Mouse (Mus musculus) intestine, postnatal 0 days (tissue): ENCODE measurements around the gene Gstp3. TPM values are rescaled to one million over a fixed set of nuclear protein-coding genes. Genes with fewer than 3 reads are reported as not detected.
"Not testable (repeated sequence)": the region's sequence is repeated elsewhere in the genome, so short reads cannot be mapped to it uniquely, and the experiment has no call there.

Experiments
- ATAC-seq: fragments of 200-750 bp; cut with Nextera tagmentation; 2 replicates; pipeline ENCODE4 v1.8.0; 2017; ENCODE audit warnings: mild to moderate bottlenecking, moderate TSS enrichment, moderate library complexity
- H3K27ac ChIP-seq: fragments of 300-500 bp; sonication (generic); 2 replicates; pipeline ENCODE4 v1.5.1; 2014; ENCODE audit warnings: mild to moderate bottlenecking, low read depth, low read length, moderate library complexity
- H3K27me3 ChIP-seq: fragments of 300-500 bp; sonication (generic); replicated peaks from 2 replicates; pipeline ENCODE4 v1.6.1; 2014; ENCODE audit warnings: low read length, mixed read lengths; ENCODE audit not compliant: control insufficient read depth, insufficient read depth
- H3K36me3 ChIP-seq: fragments of 300-500 bp; sonication (generic); 2 replicates; pipeline ENCODE4 v1.6.1; 2014; ENCODE audit warnings: mild to moderate bottlenecking, moderate library complexity; ENCODE audit not compliant: control insufficient read depth, insufficient read depth
- H3K4me1 ChIP-seq: fragments of 300-500 bp; sonication (generic); replicated peaks from 2 replicates; pipeline ENCODE4 v1.6.1; 2014; ENCODE audit warnings: antibody characterized with exemption, low read length, mixed read lengths; ENCODE audit not compliant: control insufficient read depth, insufficient read depth
- H3K4me2 ChIP-seq: fragments of 300-500 bp; sonication (generic); replicated peaks from 2 replicates; pipeline ENCODE4 v1.6.1; 2014; ENCODE audit warnings: low read depth, mild to moderate bottlenecking, moderate library complexity
- H3K4me3 ChIP-seq: fragments of 300-500 bp; sonication (generic); 2 replicates; pipeline ENCODE4 v1.5.1; 2014; ENCODE audit warnings: low read depth, low read length
- H3K9ac ChIP-seq: fragments of 300-500 bp; sonication (generic); 2 replicates; pipeline ENCODE4 v1.6.1; 2014; ENCODE audit warnings: mild to moderate bottlenecking, low read depth, low read length
- H3K9me3 ChIP-seq: fragments of 300-500 bp; sonication (generic); 2 replicates; pipeline ENCODE4 v1.6.1; 2016; ENCODE audit warnings: mixed run types; ENCODE audit not compliant: control insufficient read depth
- CTCF ChIP-seq: sonication (generic); IDR thresholded peaks from 2 replicates; pipeline ENCODE4 v1.5.1; 2016; ENCODE audit warnings: low read depth, mild to moderate bottlenecking, control low read depth, antibody characterized with exemption, moderate library complexity
- WGBS: fragments of 180-500 bp; shearing (Covaris S2); extraction: QIAGEN DNeasy Blood & Tissue Kit; methylation state at CpG from one replicate; pipeline ENCODE4 v1.1.7; 2014; 5-methylcytosine and 5-hydroxymethylcytosine counted together
- polyA plus RNA-seq: library from polyadenylated mRNA; unstranded; fragments of >200 nt; fragmentation: Nextera tagmentation; extraction: Ambion mirVana; gene quantifications from 2 replicates; pipeline ENCODE4 v1.2.1, GENCODE M21; 2015

The Gstp3 gene
- polyA plus RNA-seq, 1 experiment from 2014 or later = 68.7 TPM

DNA sequence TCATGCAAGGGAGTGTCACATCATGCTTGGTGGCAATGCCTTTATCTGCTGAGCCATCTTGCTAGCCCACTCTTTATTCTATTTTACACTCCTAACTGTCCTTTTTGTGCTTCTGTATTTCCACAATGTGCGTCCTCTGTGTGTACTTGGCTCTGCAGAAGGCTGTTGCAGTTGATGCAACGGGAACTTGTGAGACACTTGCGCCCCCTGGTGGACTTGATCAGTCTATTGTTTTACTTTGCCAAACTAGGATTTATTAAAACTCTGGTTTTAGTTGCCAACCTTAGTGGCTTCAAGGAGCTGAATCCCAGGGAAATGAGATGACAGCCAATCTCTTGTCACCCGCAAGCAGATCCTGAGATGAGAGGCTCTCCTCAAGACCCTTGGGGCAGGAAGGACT is 11.5 kb downstream of the Gstp3 start:
- Histone ChIP-seq H3K9me3 (no peaks in the 10 kb centered on the region), H3K36me3 (no peaks in the 10 kb centered on the region), H3K4me2 (0 out of 2 replicates have a peak overlapping the region, but pooled peaks have one; percentile 51), H3K27ac (no peak overlapping the region), H3K9ac (no peak overlapping the region), H3K27me3 (no peaks in the 10 kb centered on the region), H3K4me3 (no peak overlapping the region), H3K4me1 (peaks cover 1% of the 10 kb centered on the region; the same call in 1 of the 2 replicates)
- 28% methylated on average over 4 of the region's 4 CpGs for WGBS
- no peak for ATAC-seq
- TF ChIP-seq CTCF = peak; percentile 92

DNA sequence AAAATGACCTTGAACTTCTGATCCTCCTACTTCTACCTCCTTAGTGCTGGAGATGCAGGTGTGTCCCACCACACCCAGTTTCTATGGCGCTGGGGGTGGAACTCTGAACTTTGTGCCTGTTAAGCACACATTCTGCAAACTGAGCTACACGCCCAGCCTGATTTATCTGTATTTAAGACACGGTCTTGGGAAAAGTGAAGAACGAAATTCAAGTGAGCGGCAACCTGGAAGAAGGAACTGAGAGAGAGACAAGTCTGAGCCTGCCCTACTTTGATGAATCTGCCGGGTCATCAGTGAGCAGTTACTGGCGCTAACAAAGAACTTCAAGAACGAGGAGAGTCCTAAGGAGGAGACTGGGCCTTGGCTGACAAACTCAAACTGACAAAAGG is 12.5 kb downstream of the Gstp3 start:
- TF ChIP-seq CTCF = no peak
- 0 out of 2 replicates have a peak overlapping the region, but pooled peaks have one; percentile 1 for H3K4me3 ChIP-seq
- peak; percentile 72 for ATAC-seq
- peaks cover 6% of the 10 kb centered on the region; the same call in 1 of the 2 replicates for H3K4me1 ChIP-seq
- no peak overlapping the region for H3K9ac ChIP-seq
- H3K27me3 ChIP-seq = no peaks in the 10 kb centered on the region
- H3K9me3 ChIP-seq = no peaks in the 10 kb centered on the region
- H3K27ac ChIP-seq = peak overlapping the region; percentile 88
- 36% methylated on average over 8 of the region's 8 CpGs for whole genome bisulfite sequencing
- H3K4me2 ChIP-seq = peak overlapping the region; percentile 51
- H3K36me3 ChIP-seq = no peaks in the 10 kb centered on the region

DNA sequence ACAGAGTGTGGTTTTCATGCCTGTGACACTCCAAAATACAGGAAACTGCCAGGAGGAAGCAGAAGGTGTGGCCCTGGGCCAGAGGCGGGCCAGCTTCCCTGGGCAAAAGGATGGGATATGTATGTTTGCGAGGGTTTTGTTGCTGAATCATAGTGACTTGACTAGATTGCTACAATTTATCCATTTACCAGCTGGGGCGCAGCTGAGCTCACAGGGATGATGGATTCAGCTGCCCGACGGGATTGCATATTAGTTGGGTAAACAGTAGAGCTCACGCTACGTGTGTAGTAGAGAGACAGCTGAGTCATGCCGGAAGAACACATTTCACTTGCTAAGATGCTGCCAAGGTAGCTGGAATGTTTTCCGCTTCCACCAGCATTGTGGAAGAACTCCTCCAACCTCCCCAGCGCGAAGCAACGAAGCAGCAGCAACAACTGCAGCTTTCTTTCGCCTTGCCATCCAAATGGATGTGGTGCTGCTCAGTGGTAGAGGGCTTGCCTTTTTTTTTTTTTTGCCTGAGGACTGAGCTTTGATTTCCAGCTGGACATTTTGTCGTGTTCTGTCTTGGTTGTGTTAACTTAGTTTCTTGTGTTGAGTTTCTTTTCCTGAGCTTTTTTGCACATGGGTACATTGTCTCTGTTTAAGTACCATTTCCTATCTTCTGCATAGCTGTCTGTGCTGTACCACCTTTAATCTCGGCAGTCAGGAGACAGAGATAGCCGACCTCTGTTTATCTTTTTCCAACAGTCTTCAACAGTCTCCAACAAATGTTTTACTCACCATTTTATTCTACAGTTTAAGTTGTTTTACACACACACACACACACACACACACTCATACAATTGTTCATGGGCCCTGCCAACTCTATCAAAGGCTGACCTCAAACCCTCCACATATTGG is 13.2 kb downstream of the Gstp3 start, which contains the start of gene Gstp2:
Gene Gstp2 (minus strand): TSS at position 58 of the 900 bp plus-strand sequence.
- peaks cover 6% of the 10 kb centered on the region; the same call in 1 of the 2 replicates for H3K4me1 ChIP-seq
- TF ChIP-seq CTCF = peak; percentile 85
- no peaks in the 10 kb centered on the region for H3K9me3 ChIP-seq
- peak within 1 kb of the TSS; percentile 51 for H3K4me2 ChIP-seq
- 19% methylated on average over 16 of the region's 16 CpGs for WGBS
- H3K27me3 ChIP-seq = no peaks in the 10 kb centered on the region
- H3K36me3 ChIP-seq = no peaks in the 10 kb centered on the region
- H3K4me3 ChIP-seq = no peak within 1 kb of the TSS
- no peak within 1 kb of the TSS for H3K9ac ChIP-seq
- ATAC-seq = peak; percentile 84
- peak within 1 kb of the TSS; percentile 88 for H3K27ac ChIP-seq

DNA sequence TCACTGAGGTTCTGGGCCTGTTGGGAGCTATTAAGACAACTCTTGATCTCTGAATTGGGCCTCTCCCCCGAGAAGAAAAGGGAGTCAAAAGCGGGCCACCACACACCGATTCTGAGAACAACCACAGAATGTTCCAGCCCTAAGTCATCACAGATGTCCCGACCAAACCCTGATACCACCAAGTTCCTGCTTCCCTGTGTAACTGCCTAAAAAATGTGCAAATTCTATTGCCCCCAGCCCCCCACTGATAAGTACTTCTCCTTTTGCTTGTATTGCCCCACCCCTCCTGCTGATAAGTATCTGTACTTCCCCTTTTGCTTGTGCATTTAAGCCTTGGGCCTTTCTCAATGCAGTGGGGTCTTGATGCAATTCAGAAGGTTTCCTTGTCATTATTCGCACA is 15.3 kb downstream of the Gstp3 start:
- not testable (repeated sequence) for H3K4me2 ChIP-seq, H3K27me3 ChIP-seq, H3K4me1 ChIP-seq, H3K9me3 ChIP-seq, ATAC-seq, H3K36me3 ChIP-seq, H3K4me3 ChIP-seq, H3K9ac ChIP-seq, H3K27ac ChIP-seq
- 85% methylated on average over 5 of the region's 5 CpGs for WGBS

DNA sequence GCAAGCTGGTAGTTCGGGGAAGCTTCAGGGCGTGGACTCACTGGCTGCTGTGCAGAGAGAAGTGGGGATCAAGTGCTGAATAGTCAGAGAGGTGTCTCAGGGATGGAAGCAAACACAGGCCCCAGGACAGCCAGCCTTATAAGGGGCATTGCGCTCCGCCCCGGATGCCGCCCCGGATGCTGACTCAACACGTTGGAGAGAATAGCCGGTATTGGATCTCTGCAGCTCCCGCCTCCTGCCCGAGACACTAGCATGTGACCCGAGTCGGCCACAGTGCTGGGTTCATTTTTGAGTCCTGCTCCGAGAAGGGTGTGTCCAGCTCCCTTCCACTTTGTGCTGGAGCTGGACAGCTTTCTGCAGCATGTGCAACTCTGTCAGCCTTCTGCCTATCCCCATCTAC is 17.2 kb downstream of the Gstp3 start:
- no peak overlapping the region for H3K9ac ChIP-seq
- H3K27ac ChIP-seq = peak overlapping the region; percentile 52

DNA sequence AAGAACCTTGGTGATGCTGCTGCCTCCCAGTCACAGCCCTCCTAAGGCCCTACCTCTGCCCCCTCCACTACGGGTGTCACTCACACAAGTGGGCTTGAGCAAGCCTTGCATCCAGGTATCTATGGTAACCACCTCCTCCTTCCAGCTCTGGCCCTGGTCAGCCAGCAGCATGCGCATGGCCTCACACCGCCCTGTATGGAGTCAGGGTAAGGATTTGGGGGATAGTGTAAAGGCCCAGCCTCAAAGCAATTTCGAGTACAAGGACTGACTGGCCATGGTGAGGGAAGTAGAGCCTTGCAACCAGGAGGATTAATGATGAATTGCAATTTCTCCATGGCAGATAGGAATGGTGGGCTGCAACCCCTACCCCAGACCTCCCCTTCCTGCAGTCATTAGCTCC is 17.9 kb downstream of the Gstp3 start:
- H3K27me3 ChIP-seq, H3K27ac ChIP-seq, ATAC-seq, H3K4me1 ChIP-seq, H3K9me3 ChIP-seq, H3K9ac ChIP-seq, H3K36me3 ChIP-seq: not testable (repeated sequence)
- Histone ChIP-seq H3K4me2 (peak overlapping the region; percentile 48), H3K4me3 (peak overlapping the region; percentile 20; the same call in 1 of the 2 replicates)
- 85% methylated on average over 3 of the region's 4 CpGs for WGBS

More for the DNA sequence above, 17.2 kb downstream of the Gstp3 start:
- H3K27me3 ChIP-seq = no peaks in the 10 kb centered on the region
- TF ChIP-seq CTCF = no peak
- H3K4me2 ChIP-seq = peak overlapping the region; percentile 48
- no peaks in the 10 kb centered on the region for H3K36me3 ChIP-seq
- 39% methylated on average over 14 of the region's 14 CpGs for WGBS
- peak overlapping the region; percentile 20; the same call in 1 of the 2 replicates for H3K4me3 ChIP-seq
- no peaks in the 10 kb centered on the region for H3K9me3 ChIP-seq
- H3K4me1 ChIP-seq = peaks cover 6% of the 10 kb centered on the region; the same call in 1 of the 2 replicates
- ATAC-seq = peak; percentile 23; the same call in 1 of the 2 replicates

DNA sequence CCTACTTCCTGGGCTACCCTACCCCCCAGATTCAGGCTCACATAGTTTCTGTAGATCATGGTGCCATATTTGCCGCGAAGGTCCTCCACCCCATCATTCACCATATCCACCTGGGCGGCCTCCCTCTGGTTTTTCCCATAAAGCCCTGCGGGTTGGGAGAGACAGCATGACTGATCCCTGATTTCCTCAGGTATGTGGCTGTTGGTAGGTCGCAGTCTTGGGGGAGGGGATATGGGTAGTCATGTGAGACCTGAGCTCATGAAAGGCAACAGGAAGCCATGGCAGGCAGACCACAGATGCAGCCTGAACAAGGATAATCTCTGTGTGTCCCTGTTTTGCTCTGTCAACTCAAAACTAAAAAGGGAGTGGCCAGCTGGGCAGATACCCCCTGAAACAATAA is 18.4 kb downstream of the Gstp3 start:
- H3K9me3 ChIP-seq, H3K4me1 ChIP-seq, H3K4me3 ChIP-seq, H3K27me3 ChIP-seq, ATAC-seq, H3K9ac ChIP-seq, H3K36me3 ChIP-seq, H3K27ac ChIP-seq, H3K4me2 ChIP-seq: not testable (repeated sequence)
- WGBS = 92% methylated on average over 5 of the region's 5 CpGs
